Mouse (Mus musculus): ENCODE measurements around the gene Gm49388.

DNA sequence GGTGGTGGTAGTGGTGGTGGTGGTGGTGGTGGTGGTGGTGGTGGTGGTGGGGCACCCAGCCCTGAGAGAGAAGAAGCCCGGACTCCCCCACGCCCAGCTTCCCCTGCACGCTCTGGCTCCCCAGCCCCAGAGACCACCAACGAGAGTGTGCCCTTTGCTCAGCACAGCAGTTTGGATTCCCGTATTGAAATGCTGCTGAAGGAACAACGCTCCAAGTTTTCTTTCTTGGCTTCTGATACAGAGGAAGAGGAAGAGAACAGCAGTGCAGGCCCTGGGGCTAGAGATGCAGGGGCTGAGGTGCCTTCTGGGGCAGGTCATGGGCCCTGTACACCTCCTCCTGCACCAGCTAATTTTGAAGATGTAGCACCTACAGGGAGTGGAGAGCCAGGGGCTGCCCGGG lies at the start of gene Gm49388:
- TF ChIP-seq TAL1 (IDR thresholded peaks at IDR 0.05; ENCODE audit: low read length): no peak
- TF ChIP-seq GATA1 (IDR thresholded peaks at IDR 0.05; ENCODE audit: low read length): no peak

Measured in erythroblast, embryonic 14.5 days (primary cell).